Mouse (Mus musculus) heart, adult 2 months (tissue): Measurements from ENCODE around the gene Dnajc7.

ENCODE experiments used
- CTCF ChIP-seq: fragments of 200-600 bp; IDR thresholded peaks from 2 replicates; pipeline ENCODE4 v1.8.1; 2022; ENCODE audit warnings: antibody characterized with exemption, mild to moderate bottlenecking, moderate library complexity
- EP300 ChIP-seq: fragments of 200-500 bp; IDR thresholded peaks from 2 replicates; pipeline ENCODE4 v1.6.1; 2011; ENCODE audit warnings: low read depth, low read length, control low read depth; ENCODE audit not compliant: insufficient read depth
- POLR2A ChIP-seq: fragments of 200-500 bp; IDR thresholded peaks from 2 replicates; pipeline ENCODE4 v1.6.1; 2011; ENCODE audit warnings: mild to moderate bottlenecking, low read depth, low read length, control low read depth; ENCODE audit not compliant: insufficient read depth

GRCm38 (mm10) chr11:100622714-100623113, 2.7 kb upstream of the Dnajc7 start:
- TF ChIP-seq CTCF (peak; percentile 99; the same call in 1 of the 2 replicates), EP300 (0 out of 2 replicates have a peak, but pooled peaks have one; percentile 32), POLR2A (peak; percentile 78)
